Mouse (Mus musculus) intestine, embryonic 16.5 days (tissue): Measurements from ENCODE around the gene Dnajb11. TPM values are rescaled to one million over a fixed set of nuclear protein-coding genes. Genes with fewer than 3 reads are reported as not detected.

ENCODE experiments used
- ATAC-seq: fragments of 200-750 bp; cut with Nextera tagmentation; 2 replicates; pipeline ENCODE4 v1.8.0; 2017; ENCODE audit warnings: moderate TSS enrichment, moderate library complexity
- H3K27ac ChIP-seq: fragments of 300-500 bp; sonication (generic); 2 replicates; pipeline ENCODE4 v1.5.1; 2014; ENCODE audit warnings: mild to moderate bottlenecking, low read length
- H3K27me3 ChIP-seq: fragments of 300-500 bp; sonication (generic); replicated peaks from 2 replicates; pipeline ENCODE4 v1.6.1; 2014; ENCODE audit warnings: low read length, control low read depth, mixed read lengths; ENCODE audit not compliant: control insufficient read depth, insufficient read depth
- H3K36me3 ChIP-seq: fragments of 300-500 bp; sonication (generic); 2 replicates; pipeline ENCODE4 v1.6.1; 2014; ENCODE audit warnings: low read length, control low read depth; ENCODE audit not compliant: control insufficient read depth, insufficient read depth
- H3K4me1 ChIP-seq: fragments of 300-500 bp; sonication (generic); 2 replicates; pipeline ENCODE4 v1.6.1; 2014; ENCODE audit warnings: low read length, control low read depth, mixed read lengths; ENCODE audit not compliant: control insufficient read depth, insufficient read depth
- H3K4me2 ChIP-seq: fragments of 300-500 bp; sonication (generic); 2 replicates; pipeline ENCODE4 v1.6.1; 2014; ENCODE audit warnings: low read depth, low read length, control low read depth
- H3K4me3 ChIP-seq: fragments of 300-500 bp; sonication (generic); 2 replicates; pipeline ENCODE4 v1.5.1; 2014; ENCODE audit warnings: mild to moderate bottlenecking, low read length
- H3K9ac ChIP-seq: fragments of 300-500 bp; sonication (generic); 2 replicates; pipeline ENCODE4 v1.6.1; 2014; ENCODE audit warnings: low read depth, low read length
- H3K9me3 ChIP-seq: fragments of 300-500 bp; sonication (generic); 2 replicates; pipeline ENCODE4 v1.6.1; 2016; ENCODE audit warnings: low read length, control low read depth; ENCODE audit not compliant: control insufficient read depth
- WGBS: fragments of 180-500 bp; shearing (Covaris S2); extraction: QIAGEN DNeasy Blood & Tissue Kit; methylation state at CpG from one replicate; pipeline ENCODE4 v1.1.7; 2014; 5-methylcytosine and 5-hydroxymethylcytosine counted together
- polyA plus RNA-seq: library from polyadenylated mRNA; unstranded; fragments of >200 nt; fragmentation: Nextera tagmentation; extraction: Ambion mirVana; gene quantifications from 2 replicates; pipeline ENCODE4 v1.2.1, GENCODE M21; 2015

Dnajb11 gene
- polyA plus RNA-seq, 1 experiment from 2014 or later = 118 TPM

DNA sequence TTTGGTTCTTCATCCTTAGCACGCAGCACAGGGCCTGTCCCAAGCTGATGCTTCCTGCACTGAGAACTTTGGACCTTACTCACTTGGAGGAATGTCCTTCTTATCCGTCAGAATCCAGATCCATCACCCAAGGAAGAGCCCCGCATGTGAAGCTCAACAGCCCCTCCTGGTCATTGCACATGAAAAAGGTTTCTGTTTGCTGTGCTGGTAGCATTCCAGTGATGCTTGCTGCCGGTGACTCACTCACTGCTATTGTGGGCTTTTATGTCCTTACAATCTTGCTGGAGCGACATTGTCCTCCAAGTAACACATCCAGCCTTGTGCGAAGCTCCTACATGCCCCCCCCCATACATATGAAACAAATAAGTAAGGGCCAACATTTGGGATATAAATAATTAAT is 55.2 kb downstream of the Dnajb11 start:
- Histone ChIP-seq H3K36me3 (no peaks in the 10 kb centered on the region), H3K9ac (no peak overlapping the region), H3K9me3 (no peaks in the 10 kb centered on the region), H3K4me3 (no peak overlapping the region), H3K4me1 (no peaks in the 10 kb centered on the region), H3K27me3 (no peaks in the 10 kb centered on the region), H3K27ac (no peak overlapping the region), H3K4me2 (no peak overlapping the region)
- no peak for ATAC-seq
- 64% methylated on average over 6 of the region's 6 CpGs for WGBS

DNA sequence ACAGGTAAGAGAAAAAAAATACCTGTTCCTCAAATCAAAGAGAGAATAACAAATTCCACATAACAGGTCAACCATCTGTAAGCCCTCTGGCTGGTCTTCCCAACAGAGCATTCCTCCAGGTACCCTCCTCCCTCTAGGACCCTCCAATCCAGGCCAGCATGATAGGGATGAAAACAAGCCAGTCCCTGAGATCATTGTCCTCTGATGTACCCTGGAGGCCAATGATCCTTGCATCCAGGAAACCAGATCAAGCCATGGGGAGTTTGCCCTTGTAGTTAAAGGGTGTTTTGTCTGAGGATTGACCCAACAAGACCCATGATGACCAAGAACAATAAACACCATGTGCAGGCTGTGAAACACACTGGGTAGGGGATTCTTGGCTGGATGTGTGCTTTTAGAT is 56.6 kb downstream of the Dnajb11 start:
- no peak overlapping the region for H3K4me2 ChIP-seq
- H3K36me3 ChIP-seq = no peaks in the 10 kb centered on the region
- no peak overlapping the region for H3K4me3 ChIP-seq
- no peak for ATAC-seq
- H3K27ac ChIP-seq = no peak overlapping the region
- H3K9me3 ChIP-seq = no peaks in the 10 kb centered on the region
- no peaks in the 10 kb centered on the region for H3K4me1 ChIP-seq
- no peak overlapping the region for H3K9ac ChIP-seq
- H3K27me3 ChIP-seq = no peaks in the 10 kb centered on the region

DNA sequence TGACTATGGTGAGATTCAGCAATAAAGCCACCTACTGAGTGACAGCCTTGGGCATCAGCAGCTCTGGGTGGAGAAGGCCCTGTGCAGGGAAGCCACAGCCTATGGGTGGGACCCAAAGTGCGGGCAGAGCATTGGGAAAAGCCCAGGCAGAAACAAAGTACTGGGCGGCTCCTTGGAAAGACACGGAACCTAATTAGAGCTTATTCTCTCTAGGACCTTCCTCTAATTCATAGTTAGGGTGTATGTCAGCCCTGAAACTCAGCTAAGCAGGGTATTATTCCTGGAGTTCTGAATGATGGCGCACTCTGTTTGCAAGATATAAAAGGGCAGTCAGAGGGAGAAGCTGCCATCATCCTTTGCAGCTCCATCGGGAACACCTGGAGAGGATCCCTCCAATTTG is 60.4 kb downstream of the Dnajb11 start, which contains the start of gene Fetub:
Gene Fetub (plus strand): TSS at position 301 of the 400 bp plus-strand sequence.
- Histone ChIP-seq H3K27me3 (no peaks in the 10 kb centered on the region), H3K27ac (no peak within 1 kb of the TSS), H3K9ac (no peak within 1 kb of the TSS), H3K4me3 (no peak within 1 kb of the TSS), H3K36me3 (no peaks in the 10 kb centered on the region), H3K9me3 (no peaks in the 10 kb centered on the region), H3K4me1 (no peaks in the 10 kb centered on the region), H3K4me2 (no peak within 1 kb of the TSS)
- 85% methylated on average over 5 of the region's 5 CpGs for WGBS
- no peak for ATAC-seq

DNA sequence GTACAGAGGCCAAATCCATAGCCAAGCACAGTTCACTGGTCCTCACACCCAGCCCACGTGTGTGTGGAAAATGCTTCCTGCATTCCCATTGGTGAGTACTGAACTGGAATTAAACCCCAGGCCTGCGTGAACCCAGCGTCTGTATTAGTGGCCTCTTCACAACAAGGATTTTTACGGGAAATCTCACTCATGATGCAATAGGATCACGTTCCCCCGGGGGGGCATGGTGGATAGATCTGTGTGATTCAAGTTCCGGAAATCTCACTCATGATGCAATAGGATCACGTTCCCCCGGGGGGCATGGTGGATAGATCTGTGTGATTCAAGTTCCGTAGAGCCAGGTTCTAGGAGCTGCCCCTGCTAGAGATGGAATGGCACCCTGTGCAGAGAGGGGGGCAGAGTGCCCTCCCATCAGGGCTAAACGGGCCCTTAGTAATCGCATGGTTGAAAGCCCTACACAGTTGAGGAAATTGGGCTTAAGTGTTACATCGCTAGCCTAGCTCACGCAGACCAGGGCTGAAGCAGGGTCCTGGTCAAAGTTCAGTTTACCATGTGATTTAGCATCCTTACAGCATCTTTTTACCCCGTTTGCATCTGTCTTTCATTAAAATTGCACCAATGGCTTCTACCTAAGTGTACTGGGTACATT is 61.1 kb downstream of the Dnajb11 start:
- no peaks in the 10 kb centered on the region for H3K27me3 ChIP-seq
- no peak overlapping the region for H3K27ac ChIP-seq
- 84% methylated on average over 15 of the region's 15 CpGs for whole genome bisulfite sequencing
- no peaks in the 10 kb centered on the region for H3K9me3 ChIP-seq
- no peak overlapping the region for H3K4me3 ChIP-seq
- no peaks in the 10 kb centered on the region for H3K4me1 ChIP-seq
- no peaks in the 10 kb centered on the region for H3K36me3 ChIP-seq
- H3K9ac ChIP-seq = no peak overlapping the region
- ATAC-seq = no peak
- no peak overlapping the region for H3K4me2 ChIP-seq

DNA sequence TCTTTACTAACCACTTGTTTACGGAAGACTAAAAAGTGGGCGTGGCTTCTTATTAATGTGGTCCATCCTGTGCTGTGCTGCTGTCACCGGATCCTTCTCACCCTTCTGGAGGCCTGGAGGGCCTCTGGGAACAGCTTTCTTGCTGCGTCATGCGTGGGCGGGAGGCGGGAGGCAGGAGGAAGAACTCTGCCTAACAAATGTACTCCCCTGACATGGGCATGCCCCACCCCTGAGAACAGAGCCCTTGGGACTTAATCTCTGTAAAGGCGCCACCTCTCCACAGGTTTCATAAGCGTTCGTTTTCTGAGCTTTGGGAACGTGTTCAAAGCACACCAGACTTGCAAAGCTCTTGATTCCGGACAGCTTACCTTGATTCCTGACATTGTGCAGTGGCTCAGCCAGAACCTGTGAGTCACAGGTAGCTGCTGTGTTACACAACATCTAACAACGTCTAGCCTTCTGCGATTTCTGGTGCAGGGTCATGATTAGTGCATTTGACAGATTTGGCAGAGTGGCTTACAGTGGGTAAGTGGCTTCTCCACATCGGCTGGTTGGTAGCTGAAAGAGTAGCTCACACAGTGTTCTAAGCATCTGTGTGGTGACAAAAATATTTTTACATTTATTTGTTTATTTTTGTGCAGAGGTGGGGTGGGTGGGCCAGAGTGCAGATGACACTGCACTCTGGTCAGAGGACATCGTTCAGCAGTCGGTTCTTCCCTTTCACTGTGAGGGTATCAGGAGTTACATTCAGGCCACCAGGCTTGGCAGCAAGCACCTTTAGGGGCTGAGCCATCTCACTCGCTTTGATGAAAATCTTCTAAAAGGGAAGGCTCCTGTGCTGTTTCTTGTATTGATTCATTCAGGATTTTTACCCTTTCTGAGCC is 62.6 kb downstream of the Dnajb11 start:
- H3K4me1 ChIP-seq = no peaks in the 10 kb centered on the region
- H3K9me3 ChIP-seq = no peaks in the 10 kb centered on the region
- H3K9ac ChIP-seq = no peak overlapping the region
- 51% methylated on average over 18 of the region's 18 CpGs for WGBS
- H3K4me3 ChIP-seq = no peak overlapping the region
- no peak overlapping the region for H3K27ac ChIP-seq
- H3K4me2 ChIP-seq = no peak overlapping the region
- ATAC-seq = no peak
- H3K27me3 ChIP-seq = no peaks in the 10 kb centered on the region
- H3K36me3 ChIP-seq = no peaks in the 10 kb centered on the region

DNA sequence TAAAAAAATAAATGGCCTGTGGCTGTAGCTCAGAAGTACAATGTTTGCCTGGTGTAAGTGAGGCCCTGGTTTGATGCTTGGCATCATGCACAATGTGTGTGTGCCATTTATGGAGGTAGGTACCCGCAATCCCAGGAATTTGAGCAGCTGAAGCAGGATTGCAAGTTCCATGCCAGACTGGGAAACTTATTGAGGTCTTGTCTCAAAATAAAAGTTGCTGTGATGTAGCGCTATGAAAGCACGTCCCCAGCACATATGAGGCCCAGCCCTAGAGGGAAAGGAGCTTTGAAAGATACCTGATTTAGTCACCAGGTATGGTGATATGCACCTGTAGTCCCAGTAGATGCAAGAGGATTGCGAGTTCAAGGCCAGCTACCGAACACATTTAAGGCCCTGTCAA is 64.1 kb downstream of the Dnajb11 start:
- H3K4me2 ChIP-seq = no peak overlapping the region
- no peaks in the 10 kb centered on the region for H3K36me3 ChIP-seq
- H3K27ac ChIP-seq = no peak overlapping the region
- no peak overlapping the region for H3K4me3 ChIP-seq
- H3K27me3 ChIP-seq = no peaks in the 10 kb centered on the region
- 90% methylated on average over 5 of the region's 5 CpGs for WGBS
- H3K9me3 ChIP-seq = no peaks in the 10 kb centered on the region
- H3K4me1 ChIP-seq = no peaks in the 10 kb centered on the region
- ATAC-seq = no peak
- H3K9ac ChIP-seq = no peak overlapping the region

DNA sequence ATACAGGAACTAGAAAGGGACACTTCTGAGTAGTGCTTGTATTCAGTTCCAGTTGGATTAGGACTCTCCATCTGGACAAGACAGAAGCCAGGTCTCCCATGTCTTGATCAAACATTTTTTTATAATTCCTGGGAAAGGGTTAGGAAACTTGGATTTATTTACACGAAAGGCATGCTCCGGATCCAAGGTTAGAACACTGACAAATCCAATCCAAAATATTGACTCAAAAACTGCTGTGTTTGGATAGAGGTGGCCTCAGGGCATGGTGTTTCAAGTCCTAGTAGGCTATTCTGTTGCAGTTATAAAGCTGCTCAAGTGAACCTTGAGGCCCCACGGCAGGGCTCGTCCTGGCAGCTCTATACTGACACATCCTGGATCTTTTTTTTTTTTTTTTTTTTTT is 64.8 kb downstream of the Dnajb11 start:
- no peaks in the 10 kb centered on the region for H3K36me3 ChIP-seq
- no peaks in the 10 kb centered on the region for H3K27me3 ChIP-seq
- no peak overlapping the region for H3K9ac ChIP-seq
- H3K4me3 ChIP-seq = no peak overlapping the region
- 78% methylated on average over 4 of the region's 4 CpGs for WGBS
- H3K4me1 ChIP-seq = no peaks in the 10 kb centered on the region
- no peak overlapping the region for H3K4me2 ChIP-seq
- no peak for ATAC-seq
- H3K27ac ChIP-seq = no peak overlapping the region
- no peaks in the 10 kb centered on the region for H3K9me3 ChIP-seq

Other genes with a start within 250 kb of the Dnajb11 start
- 5.5 and 5.9 TPM in 2 replicates for gene Dgkg, start 200.6 kb upstream of the Dnajb11 start, polyA plus RNA-seq
- not detected in 2 replicates for gene Crygs, start 46.3 kb upstream of the Dnajb11 start, polyA plus RNA-seq
- 31.0 and 31.6 TPM in 2 replicates for gene Tbccd1, start 176 bp upstream of the Dnajb11 start, polyA plus RNA-seq
- gene Ahsg, start 33.4 kb downstream of the Dnajb11 start, polyA plus RNA-seq = 24.4 and 59.9 TPM in 2 replicates
- 0.49 TPM in 1 of 2 replicates, not detected in the other for gene Fetub, start 60.5 kb downstream of the Dnajb11 start, polyA plus RNA-seq
- 0.07 TPM in 1 of 2 replicates, not detected in the other for gene Hrg, start 93.2 kb downstream of the Dnajb11 start, polyA plus RNA-seq
- gene Kng2, start 171.6 kb downstream of the Dnajb11 start, polyA plus RNA-seq = 0.66 and 0.76 TPM in 2 replicates
- gene Kng1, start 200.0 kb downstream of the Dnajb11 start, polyA plus RNA-seq = 5.4 and 15.1 TPM in 2 replicates
- gene Eif4a2, start 249.6 kb downstream of the Dnajb11 start, polyA plus RNA-seq = 193 TPM in 2 replicates